Mouse (Mus musculus): Measurements from ENCODE around the gene Tbc1d2. TPM values are rescaled to one million over a fixed set of nuclear protein-coding genes. Genes with fewer than 3 reads are reported as not detected.
"Not testable (repeated sequence)": the region's sequence is repeated elsewhere in the genome, so short reads cannot be mapped to it uniquely, and the experiment has no call there.

Gene Tbc1d2
- polyA plus RNA-seq, 1 experiment from 2014 or later: 2.7 TPM

DNA sequence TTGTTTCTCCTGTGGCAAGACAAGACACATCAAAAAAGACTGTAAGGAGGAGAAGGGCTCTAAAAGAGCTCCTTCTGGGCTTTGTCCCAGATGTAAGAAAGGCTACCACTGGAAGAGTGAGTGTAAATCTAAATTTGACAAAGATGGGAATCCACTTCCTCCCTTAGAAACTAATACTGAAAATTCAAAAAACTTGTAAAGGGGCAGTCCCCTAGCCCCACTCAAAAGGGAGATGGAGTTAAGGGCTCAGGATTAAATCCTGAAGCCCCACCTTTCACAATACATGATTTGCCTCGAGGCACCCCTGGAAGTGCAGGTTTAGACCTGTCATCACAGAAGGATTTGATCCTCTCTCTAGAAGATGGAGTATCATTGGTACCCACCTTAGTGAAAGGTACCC is 71.8 kb downstream of the Tbc1d2 start:
- ATAC-seq (ENCODE audit: low FRiP score, low TSS enrichment) (no peak), DNase-seq (ENCODE audit: low spot score) (no peak)
- H3K9ac ChIP-seq (ENCODE audit: low read length): no peak overlapping the region
- WGBS: 53% methylated on average over 1 of the region's 1 CpGs
- H3K27me3 ChIP-seq (ENCODE audit: control insufficient read depth, insufficient read depth, low read length): no peaks in the 10 kb centered on the region
- no peak overlapping the region for H3K4me3 ChIP-seq (ENCODE audit: low read depth, low read length)
- H3K4me1 ChIP-seq (replicated peaks; ENCODE audit: control insufficient read depth, insufficient read depth): no peaks in the 10 kb centered on the region
- no peaks in the 10 kb centered on the region for H3K9me3 ChIP-seq (ENCODE audit: control insufficient read depth, low read length)
- no peaks in the 10 kb centered on the region for H3K36me3 ChIP-seq (ENCODE audit: control insufficient read depth, insufficient read depth, low read length)
- H3K4me2 ChIP-seq (replicated peaks; ENCODE audit: low read depth): no peak overlapping the region
- TF ChIP-seq EP300 (optimal IDR thresholded peaks at IDR 0.05) (no peak), CTCF (IDR thresholded peaks at IDR 0.05; ENCODE audit: low read depth) (no peak)
- no peak overlapping the region for H3K27ac ChIP-seq (replicated peaks)

- H3K4me1 ChIP-seq (replicated peaks; ENCODE audit: control insufficient read depth, insufficient read depth); H3K9me3 ChIP-seq (ENCODE audit: control insufficient read depth, low read length); H3K36me3 ChIP-seq (ENCODE audit: control insufficient read depth, insufficient read depth, low read length); H3K27ac ChIP-seq (replicated peaks); H3K9ac ChIP-seq (ENCODE audit: low read length); H3K4me3 ChIP-seq (ENCODE audit: low read depth, low read length); ATAC-seq (ENCODE audit: low FRiP score, low TSS enrichment); H3K4me2 ChIP-seq (replicated peaks; ENCODE audit: low read depth); H3K27me3 ChIP-seq (ENCODE audit: control insufficient read depth, insufficient read depth, low read length); DNase-seq (ENCODE audit: low spot score): not testable (repeated sequence)
- WGBS: 74% methylated on average over 6 of the region's 10 CpGs
These were observed 74.3 kb downstream of the Tbc1d2 start for GRCm38 (mm10) chr4:46575509-46576284.

GRCm38 (mm10) chr4:46574841-46575240 is 75.2 kb downstream of the Tbc1d2 start:
- Histone ChIP-seq H3K9ac (ENCODE audit: low read length) (no peak overlapping the region), H3K4me2 (replicated peaks; ENCODE audit: low read depth) (no peak overlapping the region), H3K27ac (replicated peaks) (no peak overlapping the region), H3K36me3 (ENCODE audit: control insufficient read depth, insufficient read depth, low read length) (no peaks in the 10 kb centered on the region), H3K9me3 (ENCODE audit: control insufficient read depth, low read length) (no peaks in the 10 kb centered on the region), H3K4me1 (replicated peaks; ENCODE audit: control insufficient read depth, insufficient read depth) (no peaks in the 10 kb centered on the region), H3K27me3 (ENCODE audit: control insufficient read depth, insufficient read depth, low read length) (no peaks in the 10 kb centered on the region), H3K4me3 (ENCODE audit: low read depth, low read length) (no peak overlapping the region)
- WGBS: 77% methylated on average over 10 of the region's 12 CpGs
- TF ChIP-seq EP300 (optimal IDR thresholded peaks at IDR 0.05) (no peak), CTCF (IDR thresholded peaks at IDR 0.05; ENCODE audit: low read depth) (no peak)
- ATAC-seq (ENCODE audit: low FRiP score, low TSS enrichment): no peak
- no peak for DNase-seq (ENCODE audit: low spot score)

DNA sequence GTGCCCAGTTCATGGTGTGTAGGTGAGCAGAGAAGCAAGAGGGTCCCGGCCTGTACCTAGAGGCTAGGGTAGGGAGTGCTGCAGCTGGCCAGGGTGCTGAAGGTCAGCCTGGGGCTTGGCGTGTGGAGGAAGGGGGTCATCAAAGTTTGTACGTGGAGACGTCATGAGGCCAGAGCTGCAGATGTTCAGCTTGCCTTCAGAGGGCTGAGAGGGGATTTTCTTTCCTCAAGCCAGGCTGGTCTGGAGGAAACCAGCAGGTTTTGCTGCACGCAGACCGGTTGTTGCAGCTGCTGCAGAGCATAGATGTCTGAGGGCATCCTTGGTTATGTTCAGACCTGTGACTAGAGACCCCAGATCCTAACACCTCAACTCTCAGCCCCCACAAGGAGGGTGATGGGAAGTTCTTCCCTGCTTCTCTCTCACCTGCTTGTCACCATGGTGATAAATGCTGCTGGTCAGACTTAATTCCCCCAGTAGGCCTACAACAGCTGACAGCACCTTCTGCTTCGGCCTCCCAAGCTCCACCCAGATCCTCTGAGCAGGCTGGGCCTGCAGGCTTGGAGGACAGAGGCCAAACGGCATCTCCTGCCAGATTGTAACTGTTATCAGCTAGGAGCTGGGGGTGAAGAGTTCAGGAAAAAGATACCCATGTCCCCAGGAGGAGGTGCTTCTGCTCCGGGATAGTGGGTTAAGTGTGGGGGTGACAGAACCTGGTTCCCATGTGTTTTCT is 75.8 kb downstream of the Tbc1d2 start:
- Histone ChIP-seq H3K9ac (ENCODE audit: low read length) (no peak overlapping the region), H3K27ac (replicated peaks) (no peak overlapping the region)
- WGBS: 37% methylated on average over 9 of the region's 9 CpGs

GRCm38 (mm10) chr4:46572616-46573015 is 77.4 kb downstream of the Tbc1d2 start:
- DNase-seq (ENCODE audit: low spot score): no peak
- Histone ChIP-seq H3K36me3 (ENCODE audit: control insufficient read depth, insufficient read depth, low read length) (no peaks in the 10 kb centered on the region), H3K4me2 (replicated peaks; ENCODE audit: low read depth) (no peak overlapping the region), H3K9ac (ENCODE audit: low read length) (no peak overlapping the region), H3K4me3 (ENCODE audit: low read depth, low read length) (no peak overlapping the region), H3K27ac (replicated peaks) (no peak overlapping the region), H3K4me1 (replicated peaks; ENCODE audit: control insufficient read depth, insufficient read depth) (no peaks in the 10 kb centered on the region), H3K27me3 (ENCODE audit: control insufficient read depth, insufficient read depth, low read length) (no peaks in the 10 kb centered on the region), H3K9me3 (ENCODE audit: control insufficient read depth, low read length) (no peaks in the 10 kb centered on the region)
- TF ChIP-seq CTCF (IDR thresholded peaks at IDR 0.05; ENCODE audit: low read depth): no peak
- TF ChIP-seq EP300 (optimal IDR thresholded peaks at IDR 0.05): no peak
- WGBS: 80% methylated on average over 4 of the region's 4 CpGs
- no peak for ATAC-seq (ENCODE audit: low FRiP score, low TSS enrichment)

More for the DNA sequence above, 75.8 kb downstream of the Tbc1d2 start:
- ATAC-seq (ENCODE audit: low FRiP score, low TSS enrichment) (peak; percentile 39; the same call in 1 of the 2 replicates), DNase-seq (ENCODE audit: low spot score) (no peak)
- TF ChIP-seq EP300 (optimal IDR thresholded peaks at IDR 0.05): no peak
- Histone ChIP-seq H3K4me1 (replicated peaks; ENCODE audit: control insufficient read depth, insufficient read depth) (no peaks in the 10 kb centered on the region), H3K9me3 (ENCODE audit: control insufficient read depth, low read length) (no peaks in the 10 kb centered on the region), H3K4me3 (ENCODE audit: low read depth, low read length) (no peak overlapping the region), H3K36me3 (ENCODE audit: control insufficient read depth, insufficient read depth, low read length) (no peaks in the 10 kb centered on the region), H3K27me3 (ENCODE audit: control insufficient read depth, insufficient read depth, low read length) (no peaks in the 10 kb centered on the region), H3K4me2 (replicated peaks; ENCODE audit: low read depth) (no peak overlapping the region)

DNA sequence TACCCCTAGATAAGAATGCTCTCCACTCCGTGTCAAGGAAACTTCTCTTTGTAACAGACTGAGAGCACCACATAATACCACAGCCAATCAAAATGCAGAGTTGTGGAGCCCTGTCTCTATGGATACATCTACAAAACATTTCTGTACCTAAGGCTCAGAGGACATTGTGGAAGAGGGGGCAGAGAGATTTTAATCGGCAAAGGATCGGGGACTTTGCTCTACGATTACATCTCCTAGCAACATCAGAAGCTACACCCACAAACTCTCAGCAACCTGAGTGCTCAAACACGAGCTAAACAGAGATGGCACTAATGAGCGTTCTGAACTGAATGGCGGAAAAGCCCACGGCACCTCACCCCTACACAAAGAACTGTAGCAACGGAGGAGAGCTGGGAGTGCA is 78.3 kb downstream of the Tbc1d2 start:
- no peaks in the 10 kb centered on the region for H3K4me1 ChIP-seq (replicated peaks; ENCODE audit: control insufficient read depth, insufficient read depth)
- ATAC-seq (ENCODE audit: low FRiP score, low TSS enrichment): no peak
- H3K27me3 ChIP-seq (ENCODE audit: control insufficient read depth, insufficient read depth, low read length): no peaks in the 10 kb centered on the region
- WGBS: 79% methylated on average over 9 of the region's 9 CpGs
- H3K27ac ChIP-seq (replicated peaks): no peak overlapping the region
- no peak overlapping the region for H3K9ac ChIP-seq (ENCODE audit: low read length)
- H3K9me3 ChIP-seq (ENCODE audit: control insufficient read depth, low read length): no peaks in the 10 kb centered on the region
- TF ChIP-seq CTCF (IDR thresholded peaks at IDR 0.05; ENCODE audit: low read depth): no peak
- no peak for TF ChIP-seq EP300 (optimal IDR thresholded peaks at IDR 0.05)
- no peaks in the 10 kb centered on the region for H3K36me3 ChIP-seq (ENCODE audit: control insufficient read depth, insufficient read depth, low read length)
- no peak for DNase-seq (ENCODE audit: low spot score)
- no peak overlapping the region for H3K4me2 ChIP-seq (replicated peaks; ENCODE audit: low read depth)
- H3K4me3 ChIP-seq (ENCODE audit: low read depth, low read length): no peak overlapping the region
